Mouse (Mus musculus) adrenal gland, postnatal 14 days (tissue): ENCODE measurements at regions not wholly inside any gene's neighbourhood (a gene's known extent, or its start where the extent isn't known, plus 50 kb on each side); places are given as distances from the start of the nearest gene placed in this dataset.
"Not testable (repeated sequence)": the region's sequence is repeated elsewhere in the genome, so short reads cannot be mapped to it uniquely, and the experiment has no call there.

Experiments
- DNase-seq: peaks from one replicate; pipeline ENCODE4 v3.0.0; 2021; ENCODE audit warnings: mixed read lengths

GRCm38 (mm10) chr1:141246125-141246524, 1000.2 kb downstream of the Kcnt2 start:
- not testable (repeated sequence) for DNase-seq

GRCm38 (mm10) chr1:141274738-141275137, 1028.8 kb downstream of the Kcnt2 start:
- DNase-seq: no peak

GRCm38 (mm10) chr1:141281513-141281912, 1035.6 kb downstream of the Kcnt2 start:
- no peak for DNase-seq

- DNase-seq: no peak
These were observed 1077.0 kb downstream of the Kcnt2 start for GRCm38 (mm10) chr1:141322968-141323367.

- no peak for DNase-seq
These were observed 1092.1 kb downstream of the Kcnt2 start for GRCm38 (mm10) chr1:141338073-141338472.

GRCm38 (mm10) chr1:141369447-141369846, 1123.5 kb downstream of the Kcnt2 start:
- no peak for DNase-seq

- no peak for DNase-seq
These were observed 1130.0 kb downstream of the Kcnt2 start for GRCm38 (mm10) chr1:141375966-141376365.

GRCm38 (mm10) chr1:141401334-141401733, 1155.4 kb downstream of the Kcnt2 start:
- DNase-seq: no peak

- DNase-seq: peak; percentile 62
These were observed 1183.7 kb downstream of the Kcnt2 start for GRCm38 (mm10) chr1:141429675-141430074.

- no peak for DNase-seq
These were observed 1184.2 kb downstream of the Kcnt2 start for GRCm38 (mm10) chr1:141430117-141430516.

GRCm38 (mm10) chr1:141435452-141435851, 1189.5 kb downstream of the Kcnt2 start:
- DNase-seq: peak; percentile 3

- DNase-seq: no peak
These were observed 1194.3 kb downstream of the Kcnt2 start for GRCm38 (mm10) chr1:141440234-141440633.

GRCm38 (mm10) chr1:141450960-141451359, 1205.0 kb downstream of the Kcnt2 start:
- no peak for DNase-seq

- peak; percentile 37 for DNase-seq
These were observed 1218.6 kb downstream of the Kcnt2 start for GRCm38 (mm10) chr1:141464576-141464975.
